Mouse (Mus musculus) stomach, embryonic 14.5 days (tissue): Measurements from ENCODE around the gene Mtor. TPM values are rescaled to one million over a fixed set of nuclear protein-coding genes. Genes with fewer than 3 reads are reported as not detected.

Experiments used
- ATAC-seq: fragments of 200-750 bp; cut with Nextera tagmentation; 2 replicates; pipeline ENCODE4 v1.8.0; 2017; ENCODE audit warnings: low read depth, moderate TSS enrichment; ENCODE audit not compliant: insufficient number of reproducible peaks, insufficient read depth, low FRiP score
- H3K27ac ChIP-seq: fragments of 300-500 bp; sonication (generic); 2 replicates; pipeline ENCODE4 v1.5.1; 2014; ENCODE audit warnings: mild to moderate bottlenecking, low read length, moderate library complexity, mixed read lengths
- H3K27me3 ChIP-seq: fragments of 300-500 bp; sonication (generic); 2 replicates; pipeline ENCODE4 v1.6.1; 2014; ENCODE audit warnings: low read length, control low read depth, mixed read lengths; ENCODE audit not compliant: control insufficient read depth, insufficient read depth
- H3K36me3 ChIP-seq: fragments of 300-500 bp; sonication (generic); 2 replicates; pipeline ENCODE4 v1.6.1; 2014; ENCODE audit warnings: mild to moderate bottlenecking, control low read depth, low read length, moderate library complexity, mixed read lengths; ENCODE audit not compliant: control insufficient read depth, insufficient read depth
- H3K4me1 ChIP-seq: fragments of 300-500 bp; sonication (generic); 2 replicates; pipeline ENCODE4 v1.6.1; 2014; ENCODE audit warnings: low read length, control low read depth, mixed read lengths; ENCODE audit not compliant: control insufficient read depth, insufficient read depth
- H3K4me2 ChIP-seq: fragments of 300-500 bp; sonication (generic); replicated peaks from 2 replicates; pipeline ENCODE4 v1.6.1; 2014; ENCODE audit warnings: low read depth, low read length, control low read depth
- H3K4me3 ChIP-seq: fragments of 300-500 bp; sonication (generic); 2 replicates; pipeline ENCODE4 v1.5.1; 2014; ENCODE audit warnings: low read depth, low read length, control low read depth
- H3K9ac ChIP-seq: fragments of 300-500 bp; sonication (generic); replicated peaks from 2 replicates; pipeline ENCODE4 v1.6.1; 2014; ENCODE audit warnings: low read depth, mild to moderate bottlenecking, control low read depth, low read length, moderate library complexity, mixed read lengths
- H3K9me3 ChIP-seq: fragments of 300-500 bp; sonication (generic); 2 replicates; pipeline ENCODE4 v1.6.1; 2016; ENCODE audit warnings: low read depth, low read length, control low read depth; ENCODE audit not compliant: control insufficient read depth
- WGBS: fragments of 180-500 bp; shearing (Covaris S2); extraction: QIAGEN DNeasy Blood & Tissue Kit; methylation state at CpG from one replicate; pipeline ENCODE4 v1.1.7; 2014; 5-methylcytosine and 5-hydroxymethylcytosine counted together
- polyA plus RNA-seq: library from polyadenylated mRNA; unstranded; fragments of >200 nt; fragmentation: Nextera tagmentation; extraction: Ambion mirVana; gene quantifications from 2 replicates; pipeline ENCODE4 v1.2.1, GENCODE M21; 2014

The Mtor gene
- polyA plus RNA-seq, 1 experiment from 2014 or later = 22.8 TPM

- no peak overlapping the region for H3K9ac ChIP-seq
- peaks cover 80% of the 10 kb centered on the region for H3K36me3 ChIP-seq
- no peaks in the 10 kb centered on the region for H3K9me3 ChIP-seq
- 96% methylated on average over 5 of the region's 5 CpGs for WGBS
- H3K27me3 ChIP-seq = no peaks in the 10 kb centered on the region
- no peaks in the 10 kb centered on the region for H3K4me1 ChIP-seq
- no peak overlapping the region for H3K4me3 ChIP-seq
- no peak overlapping the region for H3K4me2 ChIP-seq
- no peak overlapping the region for H3K27ac ChIP-seq
- ATAC-seq = no peak
These were observed 18.2 kb downstream of the Mtor start for GRCm38 (mm10) chr4:148466511-148467079.

- 91% methylated on average over 10 of the region's 10 CpGs for WGBS
- Histone ChIP-seq H3K27ac (no peak overlapping the region), H3K4me2 (no peak overlapping the region), H3K9me3 (no peaks in the 10 kb centered on the region), H3K27me3 (no peaks in the 10 kb centered on the region), H3K4me1 (no peaks in the 10 kb centered on the region), H3K36me3 (peaks cover 88% of the 10 kb centered on the region), H3K9ac (no peak overlapping the region), H3K4me3 (no peak overlapping the region)
- ATAC-seq = no peak
These were observed 20.0 kb downstream of the Mtor start for GRCm38 (mm10) chr4:148468396-148468795.

DNA sequence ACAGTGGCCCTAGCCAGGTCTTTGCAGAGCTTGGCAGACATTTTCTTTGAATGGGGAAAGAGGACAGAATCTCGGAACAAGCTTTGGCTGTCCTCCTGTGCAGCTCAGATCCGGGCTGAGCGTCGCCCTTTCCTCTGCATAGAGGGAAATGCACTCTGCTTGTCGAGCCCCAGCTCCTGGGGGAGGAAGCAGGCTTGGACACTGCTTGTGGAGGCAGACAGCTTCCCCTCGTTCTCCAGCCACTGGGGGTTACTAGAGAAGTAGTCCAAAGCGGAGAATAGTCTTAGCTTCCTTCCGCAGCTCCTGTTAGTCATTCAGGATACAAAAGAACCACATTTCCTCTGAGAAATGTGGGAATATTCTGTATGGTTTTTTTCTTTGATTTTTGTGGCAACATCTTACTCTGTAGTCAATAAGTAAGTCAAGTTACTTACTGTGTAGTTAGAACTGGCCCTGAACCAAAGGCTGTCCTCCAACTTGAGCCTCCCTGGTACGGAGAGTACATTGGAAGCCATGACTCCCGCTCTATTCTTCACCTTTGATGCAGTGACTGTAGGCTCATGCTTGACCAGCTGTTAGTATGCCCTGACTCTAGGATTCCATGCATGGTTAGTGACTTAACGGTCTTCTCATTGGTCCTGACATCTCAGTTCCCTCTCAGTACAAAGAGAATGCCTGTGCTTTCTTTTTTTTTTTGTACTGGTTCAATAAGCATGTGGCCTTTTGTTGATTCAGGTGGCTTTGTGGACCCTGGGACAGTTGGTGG is 21.3 kb downstream of the Mtor start:
- H3K4me3 ChIP-seq = no peak overlapping the region
- H3K4me2 ChIP-seq = no peak overlapping the region
- no peaks in the 10 kb centered on the region for H3K9me3 ChIP-seq
- no peaks in the 10 kb centered on the region for H3K27me3 ChIP-seq
- no peak overlapping the region for H3K27ac ChIP-seq
- peaks cover 77% of the 10 kb centered on the region for H3K36me3 ChIP-seq
- ATAC-seq = no peak
- 92% methylated on average over 11 of the region's 11 CpGs for WGBS
- no peak overlapping the region for H3K9ac ChIP-seq
- no peaks in the 10 kb centered on the region for H3K4me1 ChIP-seq

- WGBS = 85% methylated on average over 10 of the region's 10 CpGs
- no peak overlapping the region for H3K27ac ChIP-seq
- ATAC-seq = no peak
These were observed 23.0 kb downstream of the Mtor start for GRCm38 (mm10) chr4:148471363-148471806.

DNA sequence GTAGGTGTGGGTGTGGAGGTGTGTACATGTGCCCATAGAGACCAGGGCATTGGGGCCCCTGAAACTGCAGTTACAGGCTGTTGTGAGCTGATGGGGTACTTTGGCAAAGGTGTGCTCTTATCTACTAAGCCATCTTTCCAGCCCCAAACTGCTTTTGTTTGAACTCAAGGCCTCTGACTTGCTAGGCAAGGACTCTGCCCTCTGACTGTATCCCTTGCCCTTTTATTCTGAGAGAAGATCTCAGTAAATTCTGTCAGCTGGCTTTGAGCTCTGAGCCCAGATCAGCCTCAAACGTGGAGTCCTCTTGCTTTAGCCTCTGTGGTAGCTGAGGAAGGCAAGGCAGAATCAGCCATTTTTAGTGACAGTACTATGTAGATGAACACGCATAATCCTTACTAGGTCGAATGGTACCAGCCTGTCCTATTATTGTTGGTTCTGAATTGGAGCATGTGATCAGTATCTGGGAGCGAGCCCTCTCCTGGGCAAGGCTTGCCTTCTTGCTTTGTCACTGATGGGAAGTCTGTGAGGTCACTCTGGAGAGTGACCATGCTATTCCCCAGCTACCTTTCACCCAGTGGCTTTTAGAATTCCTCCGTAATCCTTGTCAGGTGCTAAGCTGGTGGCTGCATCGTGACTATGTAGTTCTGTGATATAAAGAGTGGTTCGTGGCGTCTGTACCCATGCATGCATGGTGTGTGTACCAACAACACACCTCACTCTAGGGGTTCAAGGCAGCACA is 24.2 kb downstream of the Mtor start:
- 93% methylated on average over 8 of the region's 8 CpGs for WGBS
- Histone ChIP-seq H3K4me2 (no peak overlapping the region), H3K9me3 (no peaks in the 10 kb centered on the region), H3K27me3 (no peaks in the 10 kb centered on the region), H3K4me1 (no peaks in the 10 kb centered on the region), H3K9ac (no peak overlapping the region), H3K36me3 (peaks cover 73% of the 10 kb centered on the region), H3K27ac (no peak overlapping the region), H3K4me3 (no peak overlapping the region)
- no peak for ATAC-seq

More at GRCm38 (mm10) chr4:148471363-148471806, 23.0 kb downstream of the Mtor start:
- Histone ChIP-seq H3K4me1 (no peaks in the 10 kb centered on the region), H3K9me3 (no peaks in the 10 kb centered on the region), H3K9ac (no peak overlapping the region), H3K4me3 (no peak overlapping the region), H3K4me2 (no peak overlapping the region), H3K36me3 (peaks cover 75% of the 10 kb centered on the region), H3K27me3 (no peaks in the 10 kb centered on the region)

DNA sequence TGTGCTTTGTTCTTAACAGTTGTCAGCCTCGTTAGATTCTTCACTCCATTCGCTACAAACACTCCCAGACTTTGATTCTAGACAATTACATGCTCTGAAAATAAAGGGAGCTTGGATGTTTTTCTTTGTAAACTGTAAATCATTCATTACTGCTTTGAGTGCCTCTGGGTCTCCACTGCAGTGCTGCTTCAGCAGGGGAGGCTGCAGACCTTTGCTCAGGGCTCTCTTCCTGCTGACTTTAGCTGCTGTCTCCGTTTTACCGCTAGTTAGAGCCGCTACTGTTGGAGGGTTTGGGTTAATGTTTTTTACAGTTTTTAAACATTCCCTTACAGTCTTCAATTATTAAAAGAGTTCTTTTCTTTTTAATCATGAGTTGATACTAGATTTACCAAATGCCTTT is 25.1 kb downstream of the Mtor start:
- Histone ChIP-seq H3K4me2 (no peak overlapping the region), H3K9me3 (no peaks in the 10 kb centered on the region), H3K4me3 (no peak overlapping the region), H3K4me1 (no peaks in the 10 kb centered on the region), H3K27me3 (no peaks in the 10 kb centered on the region), H3K9ac (no peak overlapping the region), H3K36me3 (peaks cover 65% of the 10 kb centered on the region), H3K27ac (no peak overlapping the region)
- 88% methylated on average over 5 of the region's 5 CpGs for WGBS
- no peak for ATAC-seq

DNA sequence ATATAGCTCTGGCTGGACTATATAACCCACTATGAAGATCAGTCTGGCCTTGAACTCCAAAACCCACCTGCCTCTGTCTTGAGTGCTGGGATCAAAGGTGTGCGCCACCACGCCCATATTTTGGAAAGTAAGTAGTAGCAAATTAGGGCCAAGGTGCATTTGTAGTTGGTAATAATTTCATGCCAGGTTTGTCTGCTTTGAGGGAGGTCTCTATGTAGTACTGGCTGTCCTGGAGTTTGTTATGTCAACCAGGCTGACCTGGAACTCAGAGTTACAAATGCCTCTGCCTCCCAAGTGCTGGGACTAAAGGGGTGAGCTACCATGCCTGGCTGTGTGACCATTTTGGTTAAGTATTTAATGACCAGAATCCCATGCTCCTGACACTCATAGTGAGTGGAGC is 31.8 kb downstream of the Mtor start:
- H3K36me3 ChIP-seq = peaks cover 53% of the 10 kb centered on the region
- ATAC-seq = no peak
- no peak overlapping the region for H3K9ac ChIP-seq
- no peaks in the 10 kb centered on the region for H3K4me1 ChIP-seq
- H3K4me2 ChIP-seq = no peak overlapping the region
- H3K27me3 ChIP-seq = no peaks in the 10 kb centered on the region
- WGBS = 97% methylated on average over 2 of the region's 2 CpGs
- H3K27ac ChIP-seq = no peak overlapping the region
- no peaks in the 10 kb centered on the region for H3K9me3 ChIP-seq
- no peak overlapping the region for H3K4me3 ChIP-seq

GRCm38 (mm10) chr4:148481557-148482168 is 33.3 kb downstream of the Mtor start:
- Histone ChIP-seq H3K9me3 (no peaks in the 10 kb centered on the region), H3K4me1 (no peaks in the 10 kb centered on the region), H3K4me3 (no peak overlapping the region), H3K4me2 (no peak overlapping the region), H3K27ac (no peak overlapping the region), H3K36me3 (peaks cover 54% of the 10 kb centered on the region), H3K27me3 (no peaks in the 10 kb centered on the region), H3K9ac (no peak overlapping the region)
- ATAC-seq = no peak
- 75% methylated on average over 2 of the region's 2 CpGs for WGBS
